Mouse (Mus musculus) heart, postnatal 36 days (tissue): ENCODE results near the gene Ctf2. TPM values are rescaled to one million over a fixed set of nuclear protein-coding genes. Genes with fewer than 3 reads are reported as not detected.
A peak's percentile ranks its signal among the peaks of the same experiment; 100 is the strongest.
"Not testable (repeated sequence)": the region's sequence is repeated elsewhere in the genome, so short reads cannot be mapped to it uniquely, and the experiment has no call there.

Experiments
- DNase-seq, 2 experiments: peaks; one replicate each; pipeline ENCODE4 v3.0.0; 2021 to 2022
- intact Hi-C: fragments of 180-260 bp; cut with DNase I; formaldehyde crosslinking; loops from one replicate; pipeline ENCODE4 v1.15.1; 2025
- total RNA-seq, 2 experiments: library from RNA; stranded (reverse); gene quantifications; 2 replicates each; pipeline ENCODE4 v1.2.3; 2021

Ctf2 gene
- not detected for total RNA-seq

GRCm38 (mm10) chr7:127732066-127732465 is at the start of gene Ctf2:
Gene Ctf2 (minus strand): TSS chr7:127732166.
- intact Hi-C loops, DNase-seq: not testable (repeated sequence)

DNA sequence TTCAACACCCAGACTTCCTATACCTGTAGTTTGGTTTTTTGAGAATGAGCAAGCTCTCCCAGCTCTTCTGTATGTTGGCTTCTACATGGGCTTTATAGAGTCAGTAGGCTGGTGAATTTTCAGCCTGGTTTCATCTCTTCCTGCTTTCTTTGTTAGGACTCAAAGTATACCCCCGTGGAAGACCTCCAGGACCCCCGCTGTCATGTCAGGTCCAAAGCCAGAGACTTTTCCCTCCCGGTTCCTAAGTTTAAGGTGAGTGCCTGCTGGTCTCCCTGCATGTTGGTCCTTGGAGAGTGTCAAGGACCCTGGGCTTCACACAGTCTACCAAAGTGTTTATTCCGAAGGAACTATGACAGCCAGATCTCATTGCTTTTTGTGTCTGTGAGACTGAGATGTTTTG is 46.4 kb upstream of the Ctf2 start:
- intact Hi-C loops: loop anchor here (2.0 to 5.0 kb wide), 2 partner anchors 16 to 99 kb away; partner anchors contain the start of genes Zfp646 and Zfp668
- no peak for DNase-seq

DNA sequence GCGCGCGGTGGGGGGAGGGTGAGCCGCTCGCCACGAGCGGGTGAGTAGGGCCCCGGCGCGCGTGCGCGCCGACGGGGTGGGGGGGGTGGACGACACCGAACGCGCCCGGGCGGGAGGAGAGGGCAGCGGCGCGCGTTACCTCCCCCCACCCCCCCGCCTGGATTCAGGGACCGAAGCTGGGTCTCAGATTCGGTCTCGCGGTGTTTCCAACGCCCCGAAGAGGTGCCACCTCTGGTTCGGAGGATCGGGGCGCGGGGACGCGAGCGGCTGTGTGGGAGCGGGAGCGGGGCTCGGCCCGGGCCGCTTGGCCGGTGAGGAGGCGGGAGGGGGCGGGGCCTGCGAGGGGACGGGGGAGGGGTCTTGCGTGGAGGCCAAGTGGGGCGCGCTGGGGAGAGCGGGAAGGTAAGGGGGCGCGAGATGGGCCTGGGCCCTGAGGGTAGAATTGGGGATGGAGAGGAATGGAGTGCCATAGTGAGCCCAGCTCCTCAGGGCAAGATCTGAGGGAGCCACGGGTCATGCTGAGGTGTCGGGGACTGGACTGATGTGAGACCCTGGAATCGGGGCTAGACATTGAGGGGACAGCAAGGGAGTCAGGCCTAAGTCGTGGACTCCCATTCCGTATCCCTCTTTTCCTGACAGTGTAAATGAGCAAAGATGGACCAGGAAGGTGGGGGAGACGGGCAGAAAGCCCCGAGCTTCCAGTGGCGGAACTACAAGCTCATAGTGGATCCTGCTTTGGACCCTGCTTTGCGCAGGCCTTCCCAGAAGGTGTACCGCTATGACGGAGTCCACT is 45.7 kb upstream of the Ctf2 start:
- peak; percentile 54 to 64 for DNase-seq
- intact Hi-C loops: loop anchor here (2.0 to 5.0 kb wide), 2 partner anchors 17 to 100 kb away; partner anchors contain the start of genes Zfp646 and Zfp668

GRCm38 (mm10) chr7:127776878-127777473 is 45.0 kb upstream of the Ctf2 start:
- peak; percentile 96 to 98 for DNase-seq
- intact Hi-C loops: loop anchor here (5.0 kb wide), 1 partner anchor 100 kb away; the partner anchor contains the start of genes Zfp646 and Zfp668

GRCm38 (mm10) chr7:127776426-127776825 is 44.5 kb upstream of the Ctf2 start, which contains the start of gene Setd1a:
Gene Setd1a (plus strand): TSS chr7:127776670.
- intact Hi-C loops: loop anchor here (5.0 kb wide), 1 partner anchor 101 kb away; the partner anchor contains the start of genes Zfp646 and Zfp668
- DNase-seq: peak; percentile 91 to 93

DNA sequence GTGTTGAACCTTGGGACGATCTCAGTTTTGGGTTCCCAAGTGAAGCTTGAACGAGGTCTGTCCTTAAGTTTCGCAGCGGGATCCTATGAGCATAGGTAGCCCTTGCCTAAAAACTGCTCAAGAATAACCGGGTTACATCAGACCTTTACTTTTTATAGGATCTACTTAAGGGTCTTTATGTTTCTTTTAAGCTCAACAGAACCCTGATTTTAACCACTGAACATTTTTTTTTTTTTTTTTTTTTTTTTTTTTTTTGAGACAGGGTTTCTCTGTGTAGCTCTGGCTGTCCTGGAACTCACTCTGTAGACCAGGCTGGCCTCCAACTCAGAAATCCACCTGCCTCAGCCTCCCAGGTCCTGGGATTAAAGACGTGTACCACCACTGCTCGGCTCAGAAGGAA is 43.9 kb upstream of the Ctf2 start:
- DNase-seq: not testable (repeated sequence)
- intact Hi-C loops: loop anchor here (5.0 kb wide), 1 partner anchor 101 kb away; the partner anchor contains the start of genes Zfp646 and Zfp668

DNA sequence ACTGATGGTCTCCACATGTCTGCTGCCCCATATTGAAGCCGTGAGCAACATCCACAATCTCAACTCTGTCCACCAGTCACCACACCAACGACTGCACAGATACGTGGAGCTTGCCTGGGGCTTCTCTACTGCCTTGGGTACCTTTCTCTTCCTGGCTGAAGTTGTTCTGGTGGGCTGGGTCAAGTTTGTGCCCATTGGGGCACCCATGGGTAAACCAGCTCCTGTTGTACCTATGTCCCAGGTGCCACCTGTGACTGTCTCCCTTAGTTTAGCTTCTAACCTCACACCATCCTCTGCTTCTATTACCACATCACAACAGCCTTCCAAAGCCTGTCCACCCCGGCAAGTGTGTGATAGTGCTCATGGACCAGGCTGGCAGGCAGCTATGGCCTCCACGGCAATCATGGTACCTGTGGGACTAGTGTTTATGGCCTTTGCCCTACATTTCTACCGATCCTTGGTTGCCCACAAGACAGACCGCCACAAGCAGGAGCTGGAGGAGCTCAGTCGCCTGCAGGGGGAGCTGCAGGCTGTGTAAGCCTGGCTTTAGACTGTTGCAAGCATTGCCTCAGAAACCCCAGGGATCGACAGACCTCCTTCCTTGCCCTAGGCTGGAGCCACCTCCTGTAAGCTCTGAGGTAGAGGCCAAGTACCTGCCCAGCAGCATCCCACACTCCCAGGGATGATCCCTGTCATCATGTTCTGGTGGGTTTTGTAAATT is 41.9 kb upstream of the Ctf2 start:
- DNase-seq: peak; percentile 48 to 65
- intact Hi-C loops: no loop called here

- intact Hi-C loops: no loop called here
These were observed 40.6 kb upstream of the Ctf2 start for GRCm38 (mm10) chr7:127772557-127772956.

GRCm38 (mm10) chr7:127772080-127772479 is 40.1 kb upstream of the Ctf2 start:
- intact Hi-C loops: no loop called here

More at GRCm38 (mm10) chr7:127772557-127772956, 40.6 kb upstream of the Ctf2 start:
- no peak for DNase-seq

DNA sequence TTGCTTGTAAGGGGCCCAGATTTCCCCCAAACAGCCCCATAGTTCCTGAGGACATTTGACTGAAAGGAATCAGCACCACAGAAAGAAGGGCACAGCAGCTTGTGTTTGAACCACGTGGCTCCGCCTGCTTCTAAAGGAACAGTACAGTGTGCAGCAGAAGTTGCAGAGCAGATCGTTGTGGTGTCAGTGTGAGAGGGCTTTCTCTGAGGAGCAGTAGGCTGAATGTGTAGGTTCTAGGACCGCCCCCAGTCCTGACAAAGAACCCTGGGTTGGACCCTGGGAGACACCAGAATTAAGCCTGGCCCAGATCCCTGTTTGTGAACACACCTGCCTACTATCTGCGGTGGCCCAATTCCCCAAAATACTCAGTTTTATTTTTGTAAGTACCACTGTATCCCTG is 39.3 kb upstream of the Ctf2 start:
- DNase-seq: no peak
- intact Hi-C loops: no loop called here

More at GRCm38 (mm10) chr7:127772080-127772479, 40.1 kb upstream of the Ctf2 start:
- no peak for DNase-seq

- intact Hi-C loops: no loop called here
- DNase-seq: peak in 1 of 2 experiments; percentile 22
These were observed 38.3 kb upstream of the Ctf2 start for GRCm38 (mm10) chr7:127770039-127770905.

DNA sequence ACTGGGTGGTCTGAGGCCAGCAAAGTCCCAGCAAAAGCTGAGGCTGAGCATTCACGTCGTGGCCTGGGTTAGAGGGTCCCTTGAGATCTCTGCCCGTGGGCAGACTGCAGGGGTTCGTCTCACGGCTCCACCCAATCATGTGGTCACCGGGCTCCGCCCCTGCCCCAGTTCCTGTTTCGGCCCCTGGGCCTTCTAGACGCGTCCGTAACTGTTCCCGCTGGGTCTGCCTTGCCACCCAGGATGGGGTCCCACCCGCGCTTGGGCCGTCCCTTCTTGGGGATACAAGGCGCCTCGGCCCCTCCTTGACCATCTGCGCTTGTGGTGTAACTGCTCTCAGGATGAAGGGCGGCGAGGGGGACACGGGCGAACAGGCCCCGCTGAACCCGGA is 37.7 kb upstream of the Ctf2 start, which contains the start of gene Orai3:
Orai3 (plus strand) TSS at position 165 of the 388 bp plus-strand sequence.
- intact Hi-C loops: loop anchor here (5.0 to 10.0 kb wide), 2 partner anchors 182 to 285 kb away; partner anchors contain the start of genes Ccdc189 and Rnf40
- DNase-seq: peak; percentile 90 to 91

DNA sequence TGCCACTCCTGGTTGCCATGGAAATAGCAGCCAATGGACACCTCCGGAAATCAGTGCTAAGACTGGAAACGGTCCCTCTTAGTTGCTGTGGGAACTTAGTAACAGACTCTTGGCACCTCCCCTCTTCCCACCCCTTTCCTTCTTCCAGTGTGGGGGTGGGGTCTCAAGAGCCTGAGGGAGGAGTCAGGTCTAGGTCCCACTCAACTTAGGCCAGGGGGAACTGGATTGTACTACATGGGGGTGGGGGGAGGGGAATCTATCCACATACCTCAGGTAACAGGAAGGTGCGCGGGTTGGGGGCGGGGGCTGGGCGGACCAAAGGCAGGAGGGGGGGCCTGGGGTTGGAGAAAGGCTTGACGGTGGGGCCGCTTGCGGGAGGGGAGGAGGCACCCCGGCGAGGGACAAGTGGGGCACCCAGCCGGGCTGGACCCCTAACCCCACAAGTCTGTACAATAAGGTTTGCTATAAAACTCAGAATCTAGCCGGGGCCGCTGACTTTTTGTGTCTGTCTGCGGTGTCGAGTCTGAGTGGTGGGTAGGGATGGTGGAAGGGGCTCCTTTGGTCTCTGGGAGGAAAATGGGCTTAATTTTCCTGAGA is 37.1 kb upstream of the Ctf2 start:
- intact Hi-C loops: loop anchor here (5.0 to 10.0 kb wide), 2 partner anchors 182 to 284 kb away; partner anchors contain the start of genes Ccdc189 and Rnf40
- DNase-seq: peak; percentile 93 to 96

DNA sequence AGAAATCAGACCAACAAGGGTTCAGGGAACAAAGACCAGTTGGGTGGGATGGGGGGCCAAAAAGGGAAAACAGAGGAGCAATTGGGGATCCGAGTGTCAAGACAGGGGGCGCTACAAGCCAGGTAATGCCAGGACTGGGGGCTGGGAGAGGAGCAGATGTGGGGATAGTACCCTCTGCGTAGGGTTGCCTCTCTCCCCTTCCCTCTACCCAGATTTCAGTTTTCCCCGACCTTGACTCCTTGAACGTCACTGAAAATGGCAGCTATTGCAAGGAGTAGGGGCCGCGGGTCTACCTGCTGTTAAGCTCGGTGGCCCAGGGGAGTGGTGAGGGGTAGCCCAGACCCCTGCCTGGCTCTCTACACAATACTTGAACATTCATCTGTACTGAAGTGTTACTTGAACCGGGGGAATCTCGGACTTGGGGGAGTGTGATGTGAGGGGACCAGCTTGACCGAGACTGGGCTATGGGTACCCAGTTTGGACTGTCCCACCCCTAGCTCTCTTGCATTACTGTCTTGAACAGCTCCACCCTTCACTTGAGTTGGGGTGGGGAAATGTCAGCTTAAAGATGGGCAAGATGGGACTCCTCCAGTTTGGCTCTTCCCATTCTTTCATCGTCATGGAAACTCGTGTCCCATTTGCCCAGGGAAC is 36.5 kb upstream of the Ctf2 start:
- peak; percentile 18 to 25 for DNase-seq
- intact Hi-C loops: loop anchor here (5.0 to 10.0 kb wide), 2 partner anchors 181 to 284 kb away; partner anchors contain the start of genes Ccdc189 and Rnf40

- intact Hi-C loops: loop anchor here (2.0 to 10.0 kb wide), 3 partner anchors 55 to 283 kb away; partner anchors contain the start of genes Ccdc189, Ctf1 and Rnf40
- no peak for DNase-seq
These were observed 35.8 kb upstream of the Ctf2 start for GRCm38 (mm10) chr7:127767671-127768345.

- DNase-seq: no peak
- intact Hi-C loops: loop anchor here (2.0 to 10.0 kb wide), 3 partner anchors 54 to 282 kb away; partner anchors contain the start of genes Ccdc189, Ctf1 and Rnf40
These were observed 35.1 kb upstream of the Ctf2 start for GRCm38 (mm10) chr7:127766851-127767609.

- intact Hi-C loops: loop anchor here (2.0 to 10.0 kb wide), 3 partner anchors 53 to 281 kb away; partner anchors contain the start of genes Ccdc189, Ctf1 and Rnf40
- no peak for DNase-seq
These were observed 33.8 kb upstream of the Ctf2 start for GRCm38 (mm10) chr7:127765756-127766155.
